9 mouse cellular contexts compared by ENCODE assay signal in the genomic region with DNA sequence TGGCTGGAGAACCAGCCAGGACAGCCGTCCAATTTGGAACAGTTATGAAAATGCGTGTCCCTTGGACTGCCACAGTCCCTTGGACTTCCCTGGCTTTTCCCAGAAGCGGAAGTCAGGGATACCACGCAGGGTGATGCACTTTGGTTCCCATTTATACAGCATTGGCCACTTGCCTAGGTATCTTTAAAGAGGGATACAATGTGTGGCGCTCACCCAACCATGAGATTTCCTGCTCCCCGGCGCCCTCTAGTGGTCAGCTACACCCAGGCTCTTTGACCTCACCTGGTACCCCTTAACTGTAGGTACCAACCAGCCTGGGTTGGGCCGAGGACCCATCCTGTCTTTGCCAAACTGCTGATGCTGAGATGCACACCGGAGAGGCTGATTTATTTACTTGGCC. TPM values are rescaled to one million over a fixed set of nuclear protein-coding genes. Genes with fewer than 3 reads are reported as not detected.
DNase-seq lines count a peak whose midpoint lies in the region; ATAC-seq and TF ChIP-seq lines count a peak whose summit lies in the region.
"Had no signal": no experiment of that assay in that cellular context is flagged by ENCODE, and none has a peak within 500 bp of the region (broad histone marks: within the 10 kb centered on the region; RNA-seq: fewer than 3 reads in every experiment).

No protein-coding gene starts in this region.

- ATAC-seq in G1E (ENCODE audit: extremely low read depth, insufficient number of reproducible peaks, low FRiP score, poor library complexity, severe bottlenecking) = peak; percentile 28; the same call in 1 of the 2 replicates
- ATAC-seq in forebrain, embryonic 13.5 days = peak; percentile 65
- ATAC-seq in lung, embryonic 16.5 days (ENCODE audit: low read depth) = peak; percentile 51; the same call in 1 of the 2 replicates

- 33% methylated on average over 9 of the region's 9 CpGs for WGBS in forebrain, embryonic 13.5 days
- WGBS in lung, embryonic 16.5 days = 20% methylated on average over 9 of the region's 9 CpGs

- H3K4me1 ChIP-seq in G1E (ENCODE audit: insufficient read depth, low read depth, low read length) = peaks cover 3% of the 10 kb centered on the region; the same call in 1 of the 2 replicates
- no peaks in the 10 kb centered on the region for H3K4me1 ChIP-seq in forebrain, embryonic 13.5 days
- H3K4me1 ChIP-seq in lung, embryonic 16.5 days (replicated peaks; ENCODE audit: control insufficient read depth, insufficient read depth, low read length) = peaks cover 6% of the 10 kb centered on the region; the same call in 1 of the 2 replicates
- H3K4me1 ChIP-seq: limb, embryonic 13.5 days had no signal

- no peak overlapping the region for H3K4me2 ChIP-seq in forebrain, embryonic 13.5 days
- no peak overlapping the region for H3K4me2 ChIP-seq in lung, embryonic 16.5 days (ENCODE audit: low read depth, low read length)
- H3K4me2 ChIP-seq: limb, embryonic 13.5 days had no signal

- peaks cover 28% of the 10 kb centered on the region for H3K27me3 ChIP-seq in G1E (ENCODE audit: insufficient read depth, low read length)
- no peaks in the 10 kb centered on the region for H3K27me3 ChIP-seq in forebrain, embryonic 13.5 days
- H3K27me3 ChIP-seq in lung, embryonic 16.5 days (ENCODE audit: control insufficient read depth, insufficient read depth, low read depth, low read length) = no peaks in the 10 kb centered on the region
- H3K27me3 ChIP-seq: limb, embryonic 13.5 days had no signal

- no peaks in the 10 kb centered on the region for H3K36me3 ChIP-seq in G1E (replicated peaks)
- H3K36me3 ChIP-seq in forebrain, embryonic 13.5 days (ENCODE audit: poor library complexity, severe bottlenecking) = no peaks in the 10 kb centered on the region
- H3K36me3 ChIP-seq in lung, embryonic 16.5 days (ENCODE audit: control insufficient read depth, insufficient read depth, low read length) = no peaks in the 10 kb centered on the region
- H3K36me3 ChIP-seq: limb, embryonic 13.5 days had no signal

- TF ChIP-seq CTCF in G1E (IDR thresholded peaks at IDR 0.05; ENCODE audit: low read depth, low read length) = peak; percentile 76

- no peak overlapping the region for H3K27ac ChIP-seq in forebrain, embryonic 13.5 days
- H3K27ac ChIP-seq in lung, embryonic 16.5 days (ENCODE audit: low read length) = no peak overlapping the region
- H3K27ac ChIP-seq: limb, embryonic 13.5 days had no signal

- no peak overlapping the region for H3K9ac ChIP-seq in forebrain, embryonic 13.5 days
- H3K9ac ChIP-seq in lung, embryonic 16.5 days (ENCODE audit: low read length) = no peak overlapping the region
- H3K9ac ChIP-seq: limb, embryonic 13.5 days had no signal

- peak; percentile 27 for DNase-seq in G1E (ENCODE audit: low spot score)
- peak; percentile 39 for DNase-seq in c-Kit-positive CD71-positive TER-119-negative erythroid progenitor cells, embryonic 14.5 days (ENCODE audit: low read depth)
- DNase-seq in heart, postnatal 36 days = peak; percentile 88 to 93
- peak; percentile 68 to 84 for DNase-seq in layer of hippocampus, adult 8-10 months (ENCODE audit: low spot score in 2 of 2)
- peak; percentile 86 for DNase-seq in retina, embryonic 14.5 days (ENCODE audit: low spot score)
- peak; percentile 95 for DNase-seq in thymus, postnatal 4 days

- no peaks in the 10 kb centered on the region for H3K9me3 ChIP-seq in G1E (replicated peaks)
- no peaks in the 10 kb centered on the region for H3K9me3 ChIP-seq in forebrain, embryonic 13.5 days (replicated peaks)
- no peaks in the 10 kb centered on the region for H3K9me3 ChIP-seq in lung, embryonic 16.5 days (ENCODE audit: control insufficient read depth, low read length)
- H3K9me3 ChIP-seq: limb, embryonic 13.5 days had no signal

- intact Hi-C loops in heart, postnatal 36 days (cut with DNase I) = loop anchor here (1.0 to 2.0 kb wide), 2 partner anchors 87 to 304 kb away; no protein-coding TSS in a partner anchor

- H3K4me3 ChIP-seq in G1E (ENCODE audit: low read depth, low read length) = no peak overlapping the region
- H3K4me3 ChIP-seq in forebrain, embryonic 13.5 days = no peak overlapping the region
- H3K4me3 ChIP-seq in lung, embryonic 16.5 days (ENCODE audit: low read length) = no peak overlapping the region
- H3K4me3 ChIP-seq: limb, embryonic 13.5 days had no signal

RNA-seq across cellular contexts. Expression of gene Abhd2, which starts 44.5 kb away (rescaled TPM):
- total RNA-seq in G1E (2014; fragmentation: Nextera tagmentation) (68.8 and 69.2 TPM in 2 replicates), G1E (2017) (31.9 and 33.8 TPM in 2 replicates)
- polyA plus RNA-seq in G1E (2012) = 8.3 and 9.1 TPM in 2 replicates
- 16.9 and 17.3 TPM in 2 replicates for polyA plus RNA-seq in forebrain, embryonic 13.5 days (2015; fragmentation: Nextera tagmentation; extraction: Ambion mirVana)
- 10 to 100 TPM; 29.7 to 37.5 TPM for total RNA-seq in heart, postnatal 36 days (2021)
- total RNA-seq in layer of hippocampus, adult 8-10 months (2022) = 10 to 100 TPM; 66.3 to 80.7 (median 73.3) TPM
- polyA plus RNA-seq in lung, embryonic 16.5 days (2015; fragmentation: Nextera tagmentation; extraction: Ambion mirVana) = 22.8 and 24.9 TPM in 2 replicates

Comparison
In these comparisons a context has a peak if more than half of its experiments do, and no peak if none do; other contexts are left out.
1. DNase-seq: peak in every context shown above with its lines; median percentile 95 in thymus, postnatal 4 days; 90 in heart, postnatal 36 days; 86 in retina, embryonic 14.5 days; 76 in layer of hippocampus, adult 8-10 months; 39 in c-Kit-positive CD71-positive TER-119-negative erythroid progenitor cells, embryonic 14.5 days; 27 in G1E.